Mouse (Mus musculus): ENCODE results near the gene Tmem51.
"Not testable (repeated sequence)": the region's sequence is repeated elsewhere in the genome, so short reads cannot be mapped to it uniquely, and the experiment has no call there.

The Tmem51 gene

DNA sequence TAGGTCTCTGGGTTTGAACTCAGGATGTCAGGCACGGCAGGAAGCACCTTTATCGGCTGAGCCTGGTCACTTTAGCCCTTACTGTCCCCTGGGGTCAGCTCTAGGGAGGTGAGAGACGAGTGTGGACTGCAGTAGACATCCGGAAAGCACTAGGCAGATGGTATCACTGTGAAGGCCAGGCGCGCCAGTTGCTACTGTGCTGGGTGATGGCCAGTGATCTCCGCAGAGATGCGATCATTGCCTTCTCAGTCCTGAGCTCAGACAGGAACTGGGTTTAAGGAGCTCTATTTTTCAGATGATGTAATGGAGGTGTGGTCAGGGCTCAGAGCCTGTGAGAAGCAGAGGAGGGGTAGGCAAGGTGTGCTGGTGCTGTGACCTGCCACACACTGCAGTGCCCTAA, 28.5 kb downstream of the Tmem51 start:
- no peak for DNase-seq (ENCODE audit: low read depth, low spot score)
- Histone ChIP-seq H3K27me3 (ENCODE audit: control insufficient read depth, insufficient read depth, low read length, poor library complexity, severe bottlenecking) (no peaks in the 10 kb centered on the region), H3K36me3 (ENCODE audit: control insufficient read depth, insufficient read depth, low read length, poor library complexity, severe bottlenecking) (no peaks in the 10 kb centered on the region)

DNA sequence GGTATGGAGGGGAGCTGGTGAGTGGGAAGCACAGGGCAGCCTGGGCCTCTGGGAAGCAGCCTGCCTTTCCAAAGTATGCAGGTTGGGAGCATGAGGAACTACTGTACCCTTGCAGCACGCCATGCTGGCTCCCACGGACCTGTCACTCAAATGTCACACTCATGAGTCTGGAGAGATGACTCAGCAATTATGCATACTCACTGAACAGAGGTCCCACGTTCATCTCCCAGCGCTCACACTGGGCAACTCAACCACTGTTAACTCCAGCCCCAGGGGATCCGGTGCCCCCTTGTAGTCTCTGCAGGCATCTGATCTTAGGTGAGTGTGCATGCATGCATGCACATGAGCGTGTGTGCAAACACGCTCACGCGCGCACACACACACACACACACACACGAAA, 29.5 kb downstream of the Tmem51 start:
- H3K36me3 ChIP-seq (ENCODE audit: control insufficient read depth, insufficient read depth, low read length, poor library complexity, severe bottlenecking) = no peaks in the 10 kb centered on the region
- H3K27me3 ChIP-seq (ENCODE audit: control insufficient read depth, insufficient read depth, low read length, poor library complexity, severe bottlenecking) = no peaks in the 10 kb centered on the region
- DNase-seq (ENCODE audit: low read depth, low spot score) = no peak

DNA sequence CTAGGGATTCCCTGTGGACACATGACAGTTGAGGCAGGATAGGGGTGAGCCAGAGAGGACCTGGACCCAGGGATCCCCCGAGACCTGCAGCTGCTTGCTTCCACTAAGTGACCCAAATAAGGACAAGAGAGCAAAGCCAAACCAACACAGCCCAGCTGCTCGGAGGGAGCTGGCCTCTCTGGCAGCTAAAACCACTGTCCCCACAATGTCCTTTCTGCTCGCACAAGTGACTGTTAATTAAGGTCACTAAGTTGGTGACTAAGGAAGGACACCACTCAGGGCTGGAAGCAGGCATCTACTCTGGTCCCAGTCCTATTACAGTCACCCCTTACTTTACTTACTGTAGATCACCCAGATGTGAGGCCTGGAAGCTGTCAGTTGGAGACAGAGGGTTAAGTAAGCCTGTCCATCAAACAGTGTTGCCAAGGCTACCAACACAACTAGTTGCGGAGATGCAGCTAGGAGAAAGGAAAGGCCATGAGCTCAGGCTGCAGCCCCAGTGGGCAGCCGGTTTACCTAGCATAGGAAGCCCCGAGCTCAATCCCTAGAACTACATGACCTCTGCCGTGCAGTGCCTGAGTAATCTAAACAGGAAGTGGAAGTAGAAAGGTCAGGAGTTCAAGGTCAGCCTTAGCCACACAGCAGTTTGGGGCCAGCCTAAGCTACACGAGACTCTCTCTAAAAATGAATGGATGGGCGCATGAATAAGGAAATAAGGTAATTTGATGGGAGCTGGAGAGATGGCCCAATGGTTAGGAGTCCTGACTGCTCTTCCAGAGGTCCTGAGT, 30.2 kb downstream of the Tmem51 start:
- no peaks in the 10 kb centered on the region for H3K27me3 ChIP-seq (ENCODE audit: control insufficient read depth, insufficient read depth, low read length, poor library complexity, severe bottlenecking)
- H3K36me3 ChIP-seq (ENCODE audit: control insufficient read depth, insufficient read depth, low read length, poor library complexity, severe bottlenecking) = no peaks in the 10 kb centered on the region
- no peak for DNase-seq (ENCODE audit: low read depth, low spot score)

DNA sequence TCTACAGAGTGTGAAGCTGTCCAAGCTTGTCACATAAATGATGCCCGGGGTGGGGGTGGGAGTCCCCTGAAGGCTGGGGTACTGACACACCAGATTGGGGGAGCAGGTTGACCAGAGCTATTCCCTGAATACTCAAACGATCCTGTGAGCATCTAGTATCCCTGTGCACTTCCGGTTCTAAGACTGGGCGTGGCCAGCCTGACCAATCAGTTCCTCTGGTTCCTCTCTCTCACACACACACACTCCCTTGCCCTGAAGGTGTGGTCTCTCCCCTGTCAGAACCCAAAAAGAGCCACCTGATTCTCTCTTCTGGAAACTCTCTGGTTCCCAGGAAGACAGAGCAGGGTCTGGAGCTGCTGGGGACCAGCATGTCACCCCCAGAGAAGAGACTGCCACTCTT, 30.8 kb downstream of the Tmem51 start:
- DNase-seq (ENCODE audit: low read depth, low spot score) = no peak
- Histone ChIP-seq H3K36me3 (ENCODE audit: control insufficient read depth, insufficient read depth, low read length, poor library complexity, severe bottlenecking) (no peaks in the 10 kb centered on the region), H3K27me3 (ENCODE audit: control insufficient read depth, insufficient read depth, low read length, poor library complexity, severe bottlenecking) (no peaks in the 10 kb centered on the region)

DNA sequence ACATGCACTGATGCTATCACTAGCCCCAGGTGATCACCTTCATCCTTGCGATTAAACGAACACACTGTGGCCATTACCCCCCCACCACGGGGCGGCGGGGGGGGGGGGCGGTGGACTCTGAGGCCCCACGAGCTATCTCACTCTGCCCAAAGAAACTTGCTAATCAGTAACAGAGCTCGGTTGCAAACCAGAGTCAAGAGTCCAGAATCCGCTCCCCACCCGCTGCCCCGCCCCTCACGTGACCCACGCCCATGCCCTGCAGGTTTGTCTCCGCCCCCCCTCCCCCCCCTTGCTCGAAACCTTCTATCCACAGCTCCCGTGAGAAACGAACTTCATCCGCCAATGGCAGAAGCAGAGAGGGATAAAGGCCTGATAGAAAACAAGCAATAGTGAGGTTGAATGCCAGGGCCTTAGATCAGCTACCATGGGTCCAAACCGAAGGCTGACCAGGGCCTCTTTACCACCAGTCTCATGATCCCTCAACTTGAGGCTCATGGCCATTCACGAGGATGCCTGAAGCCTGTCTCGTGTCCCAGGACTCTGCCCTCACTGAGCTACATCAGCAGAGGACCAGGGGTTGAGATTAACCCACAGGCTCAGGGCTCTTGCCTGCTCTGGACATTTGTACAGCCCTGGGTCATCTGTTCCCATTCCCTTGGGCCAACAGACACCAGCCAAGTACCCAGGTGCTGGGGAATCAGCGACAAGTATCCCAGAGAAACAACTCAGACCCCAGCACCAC, 31.5 kb downstream of the Tmem51 start:
- DNase-seq (ENCODE audit: low read depth, low spot score) = no peak
- Histone ChIP-seq H3K36me3 (ENCODE audit: control insufficient read depth, insufficient read depth, low read length, poor library complexity, severe bottlenecking) (no peaks in the 10 kb centered on the region), H3K27me3 (ENCODE audit: control insufficient read depth, insufficient read depth, low read length, poor library complexity, severe bottlenecking) (no peaks in the 10 kb centered on the region)

DNA sequence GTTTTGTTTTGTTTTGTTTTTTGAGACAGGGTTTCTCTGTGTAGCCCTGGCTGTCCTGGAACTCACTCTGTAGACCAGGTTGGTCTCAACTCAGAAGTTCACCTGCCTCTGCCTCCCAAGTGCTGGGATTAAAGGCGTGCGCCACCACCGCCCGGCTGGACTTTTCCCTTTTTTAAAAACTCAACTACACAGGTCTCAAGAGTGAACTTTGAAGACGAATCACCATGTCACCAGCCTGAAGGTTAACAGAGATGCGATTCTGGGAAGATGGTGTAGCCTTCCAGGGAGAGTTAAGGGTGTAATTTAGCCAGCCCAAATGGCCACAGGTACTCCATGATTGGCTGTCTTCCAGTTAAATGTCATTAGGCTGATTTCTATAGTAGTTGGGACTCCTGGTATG, 32.2 kb downstream of the Tmem51 start:
- H3K36me3 ChIP-seq (ENCODE audit: control insufficient read depth, insufficient read depth, low read length, poor library complexity, severe bottlenecking); H3K27me3 ChIP-seq (ENCODE audit: control insufficient read depth, insufficient read depth, low read length, poor library complexity, severe bottlenecking); DNase-seq (ENCODE audit: low read depth, low spot score): not testable (repeated sequence)

DNA sequence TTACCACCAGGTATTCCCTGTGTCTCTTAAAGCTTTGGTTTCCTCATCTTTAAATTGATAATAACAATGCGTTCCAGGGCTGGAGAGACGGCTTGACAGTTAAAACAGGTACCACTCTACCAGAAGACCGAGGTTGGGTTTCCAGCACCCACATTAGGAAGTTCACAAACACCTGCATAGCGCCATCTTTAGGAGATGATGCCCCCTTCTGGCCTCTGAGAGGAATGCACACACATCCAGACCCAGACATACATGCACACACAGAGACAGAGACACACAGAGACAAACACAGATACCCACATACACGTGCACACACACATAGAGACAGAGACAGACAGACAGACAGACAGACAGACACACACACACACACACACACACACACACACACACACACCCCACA, 34.1 kb downstream of the Tmem51 start:
- no peaks in the 10 kb centered on the region for H3K36me3 ChIP-seq (ENCODE audit: control insufficient read depth, insufficient read depth, low read length, poor library complexity, severe bottlenecking)
- no peaks in the 10 kb centered on the region for H3K27me3 ChIP-seq (ENCODE audit: control insufficient read depth, insufficient read depth, low read length, poor library complexity, severe bottlenecking)
- no peak for DNase-seq (ENCODE audit: low read depth, low spot score)

DNA sequence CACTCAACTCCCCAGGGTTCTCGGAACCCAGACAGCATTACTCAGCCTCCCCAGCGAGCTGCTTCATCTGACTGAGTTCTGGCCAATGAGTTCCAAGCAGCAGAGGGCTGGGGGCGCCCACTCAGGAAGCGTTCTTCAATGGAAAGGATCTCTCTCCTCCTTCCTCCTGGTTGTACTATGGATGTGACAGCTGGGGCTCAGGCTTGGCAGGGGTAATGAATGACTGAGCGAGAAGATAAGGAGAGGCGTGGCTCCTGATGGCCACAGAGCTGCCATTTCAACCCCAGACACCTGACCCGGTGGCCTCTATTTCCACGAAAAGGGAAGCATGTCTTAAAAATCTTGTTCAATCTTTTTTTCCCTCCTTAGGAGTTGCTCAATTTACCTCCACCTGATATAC, 35.7 kb downstream of the Tmem51 start:
- H3K36me3 ChIP-seq (ENCODE audit: control insufficient read depth, insufficient read depth, low read length, poor library complexity, severe bottlenecking) = no peaks in the 10 kb centered on the region
- no peaks in the 10 kb centered on the region for H3K27me3 ChIP-seq (ENCODE audit: control insufficient read depth, insufficient read depth, low read length, poor library complexity, severe bottlenecking)
- no peak for DNase-seq (ENCODE audit: low read depth, low spot score)

DNA sequence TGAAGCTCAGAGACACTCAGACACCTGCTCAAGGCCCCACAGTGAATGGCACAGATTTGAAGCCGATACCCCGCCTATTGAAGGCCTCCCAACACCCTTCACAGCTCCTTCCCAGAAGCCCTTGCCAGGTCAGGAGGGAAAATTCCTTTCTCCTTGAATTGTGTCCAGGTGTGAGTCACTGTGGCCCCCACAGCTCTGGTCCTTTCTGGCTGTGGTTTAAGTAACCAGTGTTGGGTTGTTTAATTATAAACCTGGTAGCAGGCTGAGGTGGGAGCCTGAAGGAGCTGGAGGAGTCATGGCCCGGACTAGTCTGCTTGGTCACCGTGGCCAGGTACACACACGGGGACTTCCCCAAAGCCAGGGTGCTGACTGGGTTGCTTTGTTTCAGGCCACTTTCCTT, 37.1 kb downstream of the Tmem51 start:
- no peaks in the 10 kb centered on the region for H3K27me3 ChIP-seq (ENCODE audit: control insufficient read depth, insufficient read depth, low read length, poor library complexity, severe bottlenecking)
- H3K36me3 ChIP-seq (ENCODE audit: control insufficient read depth, insufficient read depth, low read length, poor library complexity, severe bottlenecking) = no peaks in the 10 kb centered on the region
- DNase-seq (ENCODE audit: low read depth, low spot score) = no peak

DNA sequence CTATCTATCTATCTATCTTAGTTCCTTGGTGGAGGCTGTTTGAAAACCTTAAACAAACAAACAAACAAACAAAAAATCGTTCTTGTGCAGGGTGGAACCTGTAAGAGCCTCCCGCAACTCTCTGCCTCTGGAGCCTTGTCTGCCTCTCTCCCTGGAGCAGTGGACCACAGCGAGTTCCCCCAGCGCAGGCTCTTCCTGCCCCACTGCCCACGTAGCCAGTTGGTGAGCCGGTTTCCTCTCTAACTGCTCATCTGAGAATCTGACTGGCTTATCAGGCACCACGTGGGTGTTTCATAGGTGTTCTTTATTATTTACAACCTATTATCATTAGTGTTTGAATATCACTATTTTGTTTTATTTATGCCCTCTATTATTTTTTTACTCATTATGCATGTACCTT, 37.6 kb downstream of the Tmem51 start:
- Histone ChIP-seq H3K36me3 (ENCODE audit: control insufficient read depth, insufficient read depth, low read length, poor library complexity, severe bottlenecking) (no peaks in the 10 kb centered on the region), H3K27me3 (ENCODE audit: control insufficient read depth, insufficient read depth, low read length, poor library complexity, severe bottlenecking) (no peaks in the 10 kb centered on the region)
- DNase-seq (ENCODE audit: low read depth, low spot score) = no peak

DNA sequence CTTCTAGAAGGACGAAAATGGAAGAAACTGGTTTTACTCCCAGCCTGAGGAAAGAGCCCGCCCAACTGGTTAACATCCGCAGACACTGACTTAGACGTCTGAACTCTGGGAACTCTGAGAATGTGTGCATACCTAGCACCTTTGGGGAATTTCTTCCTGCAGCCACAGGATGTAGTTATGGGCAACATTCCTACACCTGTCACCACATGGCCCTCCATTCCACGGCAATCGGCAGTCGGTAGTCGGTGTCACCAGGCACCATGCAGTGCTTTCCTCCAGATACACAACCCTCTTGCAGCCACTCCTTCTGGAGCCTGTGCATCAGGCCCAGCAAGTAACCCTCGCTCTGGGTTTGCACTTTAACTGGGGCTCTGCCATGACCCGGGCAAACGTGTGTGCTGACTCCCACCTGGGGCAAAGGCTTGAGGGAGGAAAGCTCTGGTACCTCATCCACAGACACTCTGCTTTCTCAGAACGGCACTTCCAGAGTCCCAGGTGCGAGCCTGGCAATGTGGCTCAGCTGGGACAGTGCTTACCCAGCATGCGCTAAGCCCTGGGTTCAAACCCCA, 38.4 kb downstream of the Tmem51 start:
- no peaks in the 10 kb centered on the region for H3K36me3 ChIP-seq (ENCODE audit: control insufficient read depth, insufficient read depth, low read length, poor library complexity, severe bottlenecking)

DNA sequence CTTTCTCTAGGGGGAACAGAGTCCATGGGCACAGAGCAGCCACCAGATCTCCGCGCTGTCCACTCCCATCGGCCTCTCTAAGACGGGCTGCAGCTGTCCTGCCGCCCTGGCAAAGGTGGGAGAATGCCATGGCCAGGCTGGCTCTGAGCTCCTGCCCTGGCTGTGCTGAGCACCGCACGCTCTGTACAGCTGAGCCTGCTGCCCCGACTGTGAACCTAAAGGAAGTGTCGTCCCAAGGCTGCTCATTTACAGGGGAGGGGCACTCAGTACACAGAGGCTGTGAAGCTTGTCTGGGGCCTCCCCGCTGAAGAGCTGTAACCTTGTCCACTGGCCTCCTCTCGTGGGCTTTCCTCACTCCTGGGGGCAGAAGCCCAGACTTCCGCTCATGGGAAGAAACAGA, 39.7 kb downstream of the Tmem51 start:
- no peak for DNase-seq (ENCODE audit: low read depth, low spot score)
- Histone ChIP-seq H3K36me3 (ENCODE audit: control insufficient read depth, insufficient read depth, low read length, poor library complexity, severe bottlenecking) (no peaks in the 10 kb centered on the region), H3K27me3 (ENCODE audit: control insufficient read depth, insufficient read depth, low read length, poor library complexity, severe bottlenecking) (no peaks in the 10 kb centered on the region)

More for the DNA sequence above, 38.4 kb downstream of the Tmem51 start:
- no peak for DNase-seq (ENCODE audit: low read depth, low spot score)
- no peaks in the 10 kb centered on the region for H3K27me3 ChIP-seq (ENCODE audit: control insufficient read depth, insufficient read depth, low read length, poor library complexity, severe bottlenecking)

DNA sequence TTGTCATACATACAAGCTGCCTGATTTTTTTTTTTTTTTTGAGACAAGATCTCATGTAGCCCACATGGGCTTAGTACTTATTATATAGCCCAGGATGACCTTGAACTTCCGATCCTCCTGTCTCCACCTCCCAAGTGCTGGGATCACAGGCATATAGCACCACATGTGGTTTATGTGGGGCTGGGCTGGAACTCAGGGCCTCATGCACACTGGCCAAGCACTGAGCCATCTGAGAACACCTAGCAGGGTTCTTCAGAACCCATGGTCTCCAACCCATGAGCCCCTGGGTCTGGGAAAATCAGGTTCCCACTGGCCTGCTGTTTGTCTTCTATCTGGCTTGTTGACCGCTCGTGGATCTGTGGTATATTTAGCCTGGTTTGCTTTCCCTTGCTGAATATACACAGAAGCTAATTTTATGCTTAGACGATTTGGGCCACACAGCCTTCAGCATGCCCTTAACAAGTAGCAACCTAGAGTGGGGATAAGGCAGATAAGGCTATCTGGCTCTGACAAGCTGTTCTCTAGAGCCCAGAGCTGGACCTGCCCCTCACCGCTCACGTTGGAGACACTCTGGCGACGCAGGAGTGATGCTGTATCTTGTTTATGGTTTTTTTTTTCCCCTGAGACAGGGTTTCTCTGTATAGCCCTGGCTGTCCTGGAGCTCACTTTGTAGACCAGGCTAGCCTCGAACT, 44.3 kb downstream of the Tmem51 start:
- DNase-seq (ENCODE audit: low read depth, low spot score) = no peak
- Histone ChIP-seq H3K36me3 (ENCODE audit: control insufficient read depth, insufficient read depth, low read length, poor library complexity, severe bottlenecking) (no peaks in the 10 kb centered on the region), H3K27me3 (ENCODE audit: control insufficient read depth, insufficient read depth, low read length, poor library complexity, severe bottlenecking) (no peaks in the 10 kb centered on the region)

DNA sequence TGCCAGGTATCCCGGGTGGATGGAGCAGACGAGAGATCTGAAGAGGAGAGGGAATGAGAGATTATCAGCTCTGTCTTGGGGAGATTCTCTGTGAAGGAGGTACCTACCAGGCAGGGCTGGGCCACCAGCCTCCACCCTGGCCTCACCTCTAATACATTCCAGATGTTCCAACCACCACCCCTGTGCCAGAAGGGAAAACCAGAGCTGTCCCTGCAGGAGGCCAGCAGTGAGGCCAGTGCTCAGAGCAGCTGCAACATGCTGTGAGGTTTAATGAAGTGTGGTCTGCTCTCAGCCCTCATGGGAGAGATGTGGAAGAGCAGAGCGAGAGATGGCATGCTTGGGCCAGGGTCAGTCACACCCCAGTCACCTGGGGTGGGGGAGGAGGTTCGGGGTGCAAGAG, 46.2 kb downstream of the Tmem51 start:
- DNase-seq (ENCODE audit: low read depth, low spot score) = no peak
- H3K36me3 ChIP-seq (ENCODE audit: control insufficient read depth, insufficient read depth, low read length, poor library complexity, severe bottlenecking) = no peaks in the 10 kb centered on the region
- no peaks in the 10 kb centered on the region for H3K27me3 ChIP-seq (ENCODE audit: control insufficient read depth, insufficient read depth, low read length, poor library complexity, severe bottlenecking)

DNA sequence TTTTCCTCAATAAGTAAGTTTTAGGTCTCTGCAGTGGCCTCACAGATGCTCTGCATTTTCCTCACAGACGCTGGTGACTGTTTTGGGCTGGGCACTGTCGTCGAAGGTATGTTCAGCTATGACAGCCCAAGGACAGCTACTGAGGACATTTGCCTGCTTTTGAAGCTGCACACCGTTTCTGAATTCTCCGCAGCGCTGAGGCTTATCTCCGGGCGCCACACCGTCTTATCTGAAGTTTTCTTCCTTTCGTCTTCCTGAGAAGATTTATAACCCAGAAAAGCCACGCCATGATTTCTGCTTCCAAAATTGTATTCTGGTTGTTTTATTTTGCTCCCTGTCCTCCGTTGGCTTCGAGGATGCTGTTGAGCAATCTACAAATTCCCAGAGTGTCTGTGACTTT, 55.6 kb downstream of the Tmem51 start:
- no peak for DNase-seq (ENCODE audit: low read depth, low spot score)
- Histone ChIP-seq H3K36me3 (ENCODE audit: control insufficient read depth, insufficient read depth, low read length, poor library complexity, severe bottlenecking) (no peaks in the 10 kb centered on the region), H3K27me3 (ENCODE audit: control insufficient read depth, insufficient read depth, low read length, poor library complexity, severe bottlenecking) (no peaks in the 10 kb centered on the region)

Data from splenic B cell, adult 2 months (primary cell).